Comparison of ENCODE assay signal across 39 mouse cellular contexts in genomic region chr1:169946004-169946403, GRCm38 (mm10). TPM values are rescaled to one million over a fixed set of nuclear protein-coding genes. Genes with fewer than 3 reads are reported as not detected.
"Had no signal": no experiment of that assay in that cellular context is flagged by ENCODE, and none has a peak within 500 bp of the region (broad histone marks: within the 10 kb centered on the region; RNA-seq: fewer than 3 reads in every experiment).

No protein-coding gene starts in this region.

- H3K4me3 ChIP-seq: limb, embryonic 10.5 days; limb, embryonic 12.5 days; limb, embryonic 13.5 days; limb, embryonic 15.5 days; liver, embryonic 12.5 days; liver, embryonic 13.5 days; liver, embryonic 15.5 days; lung, embryonic 15.5 days; megakaryocyte, embryonic 14.5 days; midbrain, embryonic 10.5 days; midbrain, embryonic 12.5 days; midbrain, embryonic 13.5 days; midbrain, embryonic 15.5 days; myocyte; neural tube, embryonic 12.5 days had no signal

- H3K4me2 ChIP-seq: limb, embryonic 12.5 days; limb, embryonic 13.5 days; limb, embryonic 15.5 days; liver, embryonic 11.5 days; liver, embryonic 12.5 days; liver, embryonic 13.5 days; liver, embryonic 15.5 days; lung, embryonic 14.5 days; lung, embryonic 15.5 days; midbrain, embryonic 11.5 days; midbrain, embryonic 12.5 days; midbrain, embryonic 13.5 days; midbrain, embryonic 15.5 days; neural tube, embryonic 12.5 days had no signal

- ATAC-seq: liver, embryonic 12.5 days; liver, postnatal 0 days; lung, postnatal 0 days; midbrain, embryonic 13.5 days; midbrain, embryonic 15.5 days; midbrain, embryonic 16.5 days had no signal

- DNase-seq: left cerebral cortex, postnatal 4 days; liver; liver, embryonic 13.5 days; liver, postnatal 0 days; lung, adult 18-20 months; lung, adult 2 months; lung, embryonic 14.5 days; lung, postnatal 10 days; lung, postnatal 14 days; lung, postnatal 36 days; lung, postnatal 4 days; midbrain, embryonic 14.5 days had no signal

- H3K4me1 ChIP-seq: limb, embryonic 10.5 days; limb, embryonic 12.5 days; liver, embryonic 12.5 days; liver, embryonic 13.5 days; liver, embryonic 15.5 days; megakaryocyte, embryonic 14.5 days; midbrain, embryonic 10.5 days; midbrain, embryonic 12.5 days; midbrain, embryonic 13.5 days; midbrain, embryonic 15.5 days; neural tube, embryonic 12.5 days had no signal

- H3K36me3 ChIP-seq: limb, embryonic 15.5 days; midbrain, embryonic 15.5 days had no signal

- H3K9ac ChIP-seq: limb, embryonic 12.5 days; limb, embryonic 13.5 days; limb, embryonic 15.5 days; liver, embryonic 12.5 days; liver, embryonic 13.5 days; liver, embryonic 14.5 days; liver, embryonic 15.5 days; liver, postnatal 0 days; lung, embryonic 14.5 days; lung, embryonic 15.5 days; midbrain, embryonic 12.5 days; midbrain, embryonic 13.5 days; midbrain, embryonic 15.5 days; neural tube, embryonic 12.5 days had no signal

- H3K27me3 ChIP-seq: limb, embryonic 12.5 days; limb, embryonic 13.5 days; limb, embryonic 15.5 days; liver, embryonic 12.5 days; liver, embryonic 13.5 days; liver, embryonic 15.5 days; lung, embryonic 15.5 days; megakaryocyte, embryonic 14.5 days; midbrain, embryonic 12.5 days; midbrain, embryonic 13.5 days; midbrain, embryonic 15.5 days; neural tube, embryonic 12.5 days had no signal

- H3K27ac ChIP-seq: limb, embryonic 10.5 days; limb, embryonic 12.5 days; limb, embryonic 13.5 days; limb, embryonic 15.5 days; liver, embryonic 12.5 days; liver, embryonic 13.5 days; liver, embryonic 14.5 days; liver, embryonic 15.5 days; lung, embryonic 15.5 days; macrophage; midbrain, embryonic 10.5 days; midbrain, embryonic 12.5 days; midbrain, embryonic 13.5 days; midbrain, embryonic 15.5 days; neural tube, embryonic 12.5 days had no signal

- H3K9me3 ChIP-seq: limb, embryonic 10.5 days; limb, embryonic 15.5 days; liver, embryonic 12.5 days; liver, embryonic 13.5 days; liver, embryonic 15.5 days; lung, embryonic 15.5 days; midbrain, embryonic 10.5 days; midbrain, embryonic 12.5 days; midbrain, embryonic 15.5 days; neural tube, embryonic 12.5 days had no signal

RNA-seq across cellular contexts. Expression of gene Ccdc190, which starts 17.6 kb away (rescaled TPM):
- total RNA-seq: liver, adult 2 months; megakaryocyte progenitor cell, adult 5-6 weeks; megakaryocyte, adult 5-6 weeks; megakaryocyte-erythroid progenitor cell, adult 5-6 weeks; monocyte, adult 5-6 weeks had no signal
- polyA plus RNA-seq: limb, embryonic 10.5 days; limb, embryonic 11.5 days; limb, embryonic 12.5 days; liver, adult 2 months; liver, embryonic 11.5 days; liver, embryonic 12.5 days; liver, embryonic 13.5 days; liver, embryonic 14.5 days; liver, embryonic 15.5 days; liver, embryonic 16.5 days; liver, postnatal 0 days; lung, embryonic 15.5 days; lung, postnatal 0 days; macrophage; myocyte had no signal
